Mouse (Mus musculus) heart, adult 2 months (tissue): ENCODE results near the gene Atf6.

ENCODE experiments used
- CTCF ChIP-seq: fragments of 200-600 bp; IDR thresholded peaks from 2 replicates; pipeline ENCODE4 v1.8.1; 2022; ENCODE audit warnings: antibody characterized with exemption, mild to moderate bottlenecking, moderate library complexity
- POLR2A ChIP-seq: fragments of 200-500 bp; IDR thresholded peaks from 2 replicates; pipeline ENCODE4 v1.6.1; 2011; ENCODE audit warnings: mild to moderate bottlenecking, low read depth, low read length, control low read depth; ENCODE audit not compliant: insufficient read depth

DNA sequence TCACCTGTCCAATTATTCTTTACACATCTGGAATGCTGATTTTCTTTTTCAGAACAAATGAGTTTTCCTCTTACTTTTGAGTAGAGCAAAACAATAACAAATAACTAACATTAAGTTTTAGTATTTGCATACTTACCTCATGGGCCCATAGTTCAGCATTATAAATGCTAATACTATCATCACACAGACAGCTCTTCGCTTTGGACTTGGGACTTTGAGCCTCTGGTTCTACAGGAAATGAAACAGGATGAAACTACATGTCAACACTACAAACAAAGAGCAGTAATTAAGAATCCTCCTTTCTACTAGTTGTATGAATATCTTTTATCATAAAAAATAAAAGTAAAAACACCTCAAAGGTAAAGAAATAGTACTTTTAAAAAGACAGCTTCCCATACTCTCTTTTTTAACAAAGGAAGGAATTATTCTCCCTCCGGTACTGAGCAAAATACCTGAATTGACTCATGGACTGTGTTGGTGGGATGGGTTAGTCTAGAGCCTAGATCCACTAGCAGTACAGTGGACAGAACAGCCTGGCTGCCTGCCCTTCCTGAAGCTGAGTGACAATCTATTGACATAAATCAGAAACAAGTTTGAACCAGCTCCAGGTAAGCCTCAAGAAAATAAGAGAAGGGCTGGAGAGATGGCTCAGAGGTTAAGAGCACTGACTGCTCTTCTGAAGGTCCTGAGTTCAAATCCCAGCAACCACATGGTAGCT lies 52.1 kb downstream of the Atf6 start:
- TF ChIP-seq POLR2A (no peak), CTCF (no peak)
